Mouse (Mus musculus) liver, embryonic 18 days (tissue): ENCODE measurements around the gene Hist1h2bk. TPM values are rescaled to one million over a fixed set of nuclear protein-coding genes. Genes with fewer than 3 reads are reported as not detected.

Experiments
- polyA plus RNA-seq: library from polyadenylated mRNA; depleted of rRNA; stranded (reverse); fragments of >200 nt; gene quantifications from 2 replicates; pipeline ENCODE4 v1.2.3, GENCODE M21; 2012; rRNA removed

The Hist1h2bk gene
- polyA plus RNA-seq, result 6.7 and 11.4 TPM in 2 replicates

GRCm38 (mm10) chr13:22035267-22036148 is at the start of gene Hist1h2bk, which contains the start of gene Hist1h2ah:
TSS of gene Hist1h2bk (plus strand) at chr13:22035870.
TSS of gene Hist1h2ah (minus strand) at chr13:22035568.

DNA sequence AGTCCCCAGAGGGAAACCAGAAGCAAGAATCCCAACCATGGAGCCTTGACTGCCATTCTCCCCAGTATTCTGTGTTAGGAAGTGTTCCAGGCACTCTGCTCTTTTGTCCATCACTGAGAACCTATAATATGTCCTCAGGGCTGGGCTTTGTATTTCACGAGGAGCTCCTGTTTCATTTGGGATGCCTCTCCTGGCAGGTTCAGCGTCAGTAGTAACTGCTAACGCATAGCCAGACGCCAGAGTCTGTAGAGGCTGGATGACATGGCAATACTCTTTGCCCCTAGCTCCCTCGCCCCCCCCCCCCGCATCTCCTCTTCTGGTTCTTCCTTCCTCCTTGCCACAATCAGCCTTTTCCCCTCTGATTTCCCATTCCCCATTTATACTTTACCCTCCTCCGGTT is 26.0 kb upstream of the Hist1h2bk start, which contains the start of gene Prss16:
Gene Prss16, minus strand, starts transcription at position 101 of the 400 bp plus-strand sequence.

GRCm38 (mm10) chr13:22041142-22041536 is 5.5 kb downstream of the Hist1h2bk start, which contains the start of gene Hist1h4i:
TSS of gene Hist1h4i (minus strand) at chr13:22041362.

GRCm38 (mm10) chr13:22042568-22043502 is 7.2 kb downstream of the Hist1h2bk start, which contains the start of the genes Hist1h2ag and Hist1h2bj:
TSS of gene Hist1h2ag (minus strand) at chr13:22042944.
TSS of gene Hist1h2bj (plus strand) at chr13:22043214.

DNA sequence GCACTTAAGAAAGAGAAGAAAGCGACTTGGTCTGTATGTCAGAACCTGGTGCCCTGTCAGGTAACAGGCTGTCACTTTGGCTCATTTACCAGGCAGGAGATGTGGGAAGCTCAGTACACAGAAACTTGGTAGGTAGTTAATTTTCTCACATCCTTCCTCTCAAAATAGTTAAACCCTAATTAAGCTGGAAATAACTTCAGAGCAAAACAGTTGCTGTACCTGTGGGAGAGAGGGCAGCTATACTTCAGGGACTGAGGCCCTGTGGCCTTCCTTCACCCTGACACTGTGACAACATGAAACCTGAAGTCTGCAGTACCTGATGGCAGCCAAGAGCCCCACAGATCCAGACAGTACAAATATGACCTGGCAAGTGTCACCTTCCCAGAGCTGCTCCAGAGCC is 48.5 kb downstream of the Hist1h2bk start, which contains the start of gene Vmn1r188:
Gene Vmn1r188, plus strand, starts transcription at position 301 of the 400 bp plus-strand sequence.

Other genes starting within 250 kb of the Hist1h2bk start
- gene Hist1h2an, start 248.7 kb upstream of the Hist1h2bk start, polyA plus RNA-seq, result 3.5 and 4.0 TPM in 2 replicates
- 1.2 and 2.5 TPM in 2 replicates for gene Hist1h2bp, start 248.4 kb upstream of the Hist1h2bk start, polyA plus RNA-seq
- 3.5 and 6.3 TPM in 2 replicates for gene Hist1h2bq, start 225.7 kb upstream of the Hist1h2bk start, polyA plus RNA-seq
- not detected in 2 replicates for gene Hist1h2ao, start 225.4 kb upstream of the Hist1h2bk start, polyA plus RNA-seq
- not detected in 2 replicates for gene Hist1h4m, start 224.1 kb upstream of the Hist1h2bk start, polyA plus RNA-seq
- gene Hist1h4n, start 203.7 kb upstream of the Hist1h2bk start, polyA plus RNA-seq, result 19.1 and 27.0 TPM in 2 replicates
- 35.2 and 36.1 TPM in 2 replicates for gene Hist1h2ap, start 202.4 kb upstream of the Hist1h2bk start, polyA plus RNA-seq
- gene Hist1h2br, start 202.1 kb upstream of the Hist1h2bk start, polyA plus RNA-seq, result 2.2 and 6.7 TPM in 2 replicates
- 0.38 and 0.39 TPM in 2 replicates for gene Zfp184, start 90.8 kb upstream of the Hist1h2bk start, polyA plus RNA-seq
- not detected in 2 replicates for gene Pom121l2, start 54.7 kb upstream of the Hist1h2bk start, polyA plus RNA-seq
- 1.2 and 1.3 TPM in 2 replicates for gene Prss16, start 26.1 kb upstream of the Hist1h2bk start, polyA plus RNA-seq
- 3.6 and 4.4 TPM in 2 replicates for gene Hist1h2ah, start 302 bp upstream of the Hist1h2bk start, polyA plus RNA-seq
- gene Hist1h4i, start 5.5 kb downstream of the Hist1h2bk start, polyA plus RNA-seq, result 42.8 and 103 TPM in 2 replicates
- 13.6 and 14.3 TPM in 2 replicates for gene Hist1h2ag, start 7.1 kb downstream of the Hist1h2bk start, polyA plus RNA-seq
- 7.7 and 11.4 TPM in 2 replicates for gene Hist1h2bj, start 7.3 kb downstream of the Hist1h2bk start, polyA plus RNA-seq
- not detected in 2 replicates for gene Vmn1r188, start 48.6 kb downstream of the Hist1h2bk start, polyA plus RNA-seq
- gene Vmn1r189, start 70.0 kb downstream of the Hist1h2bk start, polyA plus RNA-seq, result not detected in 2 replicates
- not detected in 2 replicates for gene Vmn1r191, start 148.1 kb downstream of the Hist1h2bk start, polyA plus RNA-seq
- gene Vmn1r192, start 155.3 kb downstream of the Hist1h2bk start, polyA plus RNA-seq, result not detected in 2 replicates
- not detected in 2 replicates for gene Vmn1r193, start 187.3 kb downstream of the Hist1h2bk start, polyA plus RNA-seq
- not detected in 2 replicates for gene Vmn1r194, start 208.3 kb downstream of the Hist1h2bk start, polyA plus RNA-seq
- not detected in 2 replicates for gene Vmn1r195, start 234.7 kb downstream of the Hist1h2bk start, polyA plus RNA-seq